Comparison of ENCODE assay signal across 10 mouse cellular contexts in genomic region chr9:61135263-61135882, GRCm38 (mm10).
A peak's percentile ranks its signal among the peaks of the same experiment; 100 is the strongest.
DNase-seq lines count a peak whose midpoint lies in the region; ATAC-seq lines count a peak whose summit lies in the region.
"Had no signal": no experiment of that assay in that cellular context is flagged by ENCODE, and none has a peak within 500 bp of the region (broad histone marks: within the 10 kb centered on the region; RNA-seq: fewer than 3 reads in every experiment).

No protein-coding gene starts in this region.

- ATAC-seq in hindbrain, embryonic 14.5 days (ENCODE audit: low FRiP score): no peak
- peak; percentile 69; the same call in 1 of the 2 replicates for ATAC-seq in midbrain, embryonic 13.5 days
- ATAC-seq in inflammation-experienced regulatory T-cells, adult 6 months: no peak
- ATAC-seq: liver, postnatal 0 days had no signal

- peak overlapping the region; percentile 69 for H3K27ac ChIP-seq in hindbrain, embryonic 10.5 days
- H3K27ac ChIP-seq in hindbrain, embryonic 14.5 days: no peak overlapping the region
- H3K27ac ChIP-seq in midbrain, embryonic 13.5 days: no peak overlapping the region

- H3K36me3 ChIP-seq in hindbrain, embryonic 10.5 days: no peaks in the 10 kb centered on the region
- no peaks in the 10 kb centered on the region for H3K36me3 ChIP-seq in hindbrain, embryonic 14.5 days (replicated peaks; ENCODE audit: control insufficient read depth, insufficient read depth)
- H3K36me3 ChIP-seq in midbrain, embryonic 13.5 days: no peaks in the 10 kb centered on the region
- H3K36me3 ChIP-seq: heart, embryonic 12.5 days had no signal

- H3K4me2 ChIP-seq in hindbrain, embryonic 14.5 days (replicated peaks): no peak overlapping the region
- H3K4me2 ChIP-seq in midbrain, embryonic 13.5 days (replicated peaks): no peak overlapping the region
- H3K4me2 ChIP-seq: heart, embryonic 12.5 days had no signal

- no peak overlapping the region for H3K9ac ChIP-seq in hindbrain, embryonic 14.5 days
- no peak overlapping the region for H3K9ac ChIP-seq in midbrain, embryonic 13.5 days (replicated peaks)
- H3K9ac ChIP-seq: heart, embryonic 12.5 days; liver, postnatal 0 days had no signal

- H3K9me3 ChIP-seq in hindbrain, embryonic 10.5 days: no peaks in the 10 kb centered on the region
- H3K9me3 ChIP-seq in hindbrain, embryonic 14.5 days (ENCODE audit: control insufficient read depth, low read length): no peaks in the 10 kb centered on the region
- H3K9me3 ChIP-seq in midbrain, embryonic 13.5 days: no peaks in the 10 kb centered on the region
- H3K9me3 ChIP-seq: heart, embryonic 12.5 days had no signal

- H3K4me1 ChIP-seq in hindbrain, embryonic 10.5 days (replicated peaks): peaks cover 42% of the 10 kb centered on the region
- peaks cover 12% of the 10 kb centered on the region for H3K4me1 ChIP-seq in hindbrain, embryonic 14.5 days (replicated peaks; ENCODE audit: control insufficient read depth, insufficient read depth, low read length)
- H3K4me1 ChIP-seq in midbrain, embryonic 13.5 days (replicated peaks): peaks cover 20% of the 10 kb centered on the region

- peak; percentile 44 for DNase-seq in hindbrain, embryonic 10.5 days (ENCODE audit: low spot score)
- no peak for DNase-seq in hindbrain, embryonic 14.5 days (ENCODE audit: low spot score)
- DNase-seq in embryo, embryonic 10.5 days (ENCODE audit: low spot score): peak; percentile 76
- peak; percentile 87 for DNase-seq in forelimb bud, embryonic 11.5 days (ENCODE audit: low read depth, low spot score)
- no peak for DNase-seq in heart, adult 11 months
- no peak for DNase-seq in adrenal gland, postnatal 4 days (ENCODE audit: low spot score in 2 of 2)
- DNase-seq: liver, postnatal 0 days had no signal

- no peak overlapping the region for H3K4me3 ChIP-seq in hindbrain, embryonic 10.5 days
- H3K4me3 ChIP-seq in hindbrain, embryonic 14.5 days (replicated peaks; ENCODE audit: low read length): no peak overlapping the region
- H3K4me3 ChIP-seq in midbrain, embryonic 13.5 days (replicated peaks): no peak overlapping the region
- H3K4me3 ChIP-seq: heart, embryonic 12.5 days had no signal

- 45% methylated on average over 10 of the region's 10 CpGs for WGBS in hindbrain, embryonic 10.5 days
- WGBS in hindbrain, embryonic 14.5 days: 33% methylated on average over 10 of the region's 10 CpGs
- 50% methylated on average over 10 of the region's 10 CpGs for WGBS in midbrain, embryonic 13.5 days

- H3K27me3 ChIP-seq in hindbrain, embryonic 10.5 days (ENCODE audit: insufficient read depth, poor library complexity, severe bottlenecking): peaks cover 26% of the 10 kb centered on the region
- H3K27me3 ChIP-seq in hindbrain, embryonic 14.5 days (ENCODE audit: control insufficient read depth, insufficient read depth, low read length): no peaks in the 10 kb centered on the region
- peaks cover 2% of the 10 kb centered on the region; the same call in 1 of the 2 replicates for H3K27me3 ChIP-seq in midbrain, embryonic 13.5 days

Comparison
In these comparisons a context has a peak if more than half of its experiments do, and no peak if none do; other contexts are left out.
1. DNase-seq: peak in hindbrain, embryonic 10.5 days (single experiment), embryo, embryonic 10.5 days (single experiment) and forelimb bud, embryonic 11.5 days (single experiment); none in hindbrain, embryonic 14.5 days (single experiment), heart, adult 11 months (single experiment) and adrenal gland, postnatal 4 days (0 of 2).